Mouse (Mus musculus) cerebellum, adult 2 months (tissue): ENCODE data around the gene Slc52a3.

Experiments used
- CTCF ChIP-seq: fragments of 200-500 bp; IDR thresholded peaks from 2 replicates; pipeline ENCODE4 v1.5.1; 2011; ENCODE audit warnings: low read depth, mild to moderate bottlenecking, control low read depth, low read length, moderate library complexity, borderline replicate concordance; ENCODE audit not compliant: insufficient read depth
- POLR2A ChIP-seq: fragments of 200-500 bp; IDR thresholded peaks from 2 replicates; pipeline ENCODE4 v1.6.1; 2011; ENCODE audit warnings: low read length, control low read depth, borderline replicate concordance; ENCODE audit not compliant: insufficient read depth

- peak; percentile 66 for TF ChIP-seq CTCF
- no peak for TF ChIP-seq POLR2A
These were observed 23.9 kb downstream of the Slc52a3 start for GRCm38 (mm10) chr2:152020255-152020654.
